Mouse (Mus musculus) kidney, embryonic 16.5 days (tissue): ENCODE results near the gene Il12rb1. TPM values are rescaled to one million over a fixed set of nuclear protein-coding genes. Genes with fewer than 3 reads are reported as not detected.

Experiments used
- ATAC-seq: fragments of 200-750 bp; cut with Nextera tagmentation; 2 replicates; pipeline ENCODE4 v1.8.0; 2017; ENCODE audit warnings: moderate TSS enrichment; ENCODE audit not compliant: low FRiP score, low TSS enrichment
- H3K27ac ChIP-seq: fragments of 300-500 bp; sonication (generic); 2 replicates; pipeline ENCODE4 v1.5.1; 2014; ENCODE audit warnings: low read length
- H3K27me3 ChIP-seq: fragments of 300-500 bp; sonication (generic); 2 replicates; pipeline ENCODE4 v1.6.1; 2014; ENCODE audit warnings: low read length, control low read depth, mixed read lengths; ENCODE audit not compliant: insufficient read depth
- H3K36me3 ChIP-seq: fragments of 300-500 bp; sonication (generic); 2 replicates; pipeline ENCODE4 v1.6.1; 2014; ENCODE audit warnings: low read length, control low read depth, mixed read lengths; ENCODE audit not compliant: insufficient read depth
- H3K4me1 ChIP-seq: fragments of 300-500 bp; sonication (generic); 2 replicates; pipeline ENCODE4 v1.6.1; 2014; ENCODE audit warnings: low read length, control low read depth, mixed read lengths; ENCODE audit not compliant: insufficient read depth
- H3K4me2 ChIP-seq: fragments of 300-500 bp; sonication (generic); replicated peaks from 2 replicates; pipeline ENCODE4 v1.6.1; 2014; ENCODE audit warnings: low read depth, low read length
- H3K4me3 ChIP-seq: fragments of 300-500 bp; sonication (generic); 2 replicates; pipeline ENCODE4 v1.5.1; 2014; ENCODE audit warnings: mild to moderate bottlenecking, low read length
- H3K9ac ChIP-seq: fragments of 300-500 bp; sonication (generic); replicated peaks from 2 replicates; pipeline ENCODE4 v1.6.1; 2014; ENCODE audit warnings: low read length
- H3K9me3 ChIP-seq: fragments of 300-500 bp; sonication (generic); 2 replicates; pipeline ENCODE4 v1.6.1; 2016; ENCODE audit warnings: low read length, control low read depth
- WGBS: fragments of 180-500 bp; shearing (Covaris S2); extraction: QIAGEN DNeasy Blood & Tissue Kit; methylation state at CpG from one replicate; pipeline ENCODE4 v1.1.7; 2014; 5-methylcytosine and 5-hydroxymethylcytosine counted together
- polyA plus RNA-seq: library from polyadenylated mRNA; unstranded; fragments of >200 nt; fragmentation: Nextera tagmentation; extraction: Ambion mirVana; gene quantifications from 2 replicates; pipeline ENCODE4 v1.2.1, GENCODE M21; 2015

Il12rb1 gene
- polyA plus RNA-seq, 1 experiment from 2014 or later = 0.05 TPM

GRCm38 (mm10) chr8:70833520-70833919, 25.3 kb downstream of the Il12rb1 start:
- H3K36me3 ChIP-seq = 0 out of 2 replicates have a peak, but pooled peaks cover 3% of the 10 kb centered on the region

GRCm38 (mm10) chr8:70834071-70834470, 25.8 kb downstream of the Il12rb1 start:
- Histone ChIP-seq H3K27ac (no peak overlapping the region), H3K27me3 (no peaks in the 10 kb centered on the region), H3K9me3 (no peaks in the 10 kb centered on the region), H3K9ac (no peak overlapping the region), H3K4me3 (no peak overlapping the region), H3K36me3 (0 out of 2 replicates have a peak, but pooled peaks cover 3% of the 10 kb centered on the region), H3K4me2 (no peak overlapping the region), H3K4me1 (peaks cover 15% of the 10 kb centered on the region)
- WGBS = 95% methylated on average over 3 of the region's 3 CpGs
- no peak for ATAC-seq

More at GRCm38 (mm10) chr8:70833520-70833919, 25.3 kb downstream of the Il12rb1 start:
- WGBS = 44% methylated on average over 15 of the region's 15 CpGs
- H3K4me2 ChIP-seq = no peak overlapping the region
- no peak overlapping the region for H3K27ac ChIP-seq
- H3K4me1 ChIP-seq = peaks cover 12% of the 10 kb centered on the region
- H3K9ac ChIP-seq = no peak overlapping the region; the same call in 1 of the 2 replicates
- 0 out of 2 replicates have a peak, but pooled peaks have one; percentile 10 for ATAC-seq
- no peak overlapping the region for H3K4me3 ChIP-seq
- no peaks in the 10 kb centered on the region for H3K27me3 ChIP-seq
- H3K9me3 ChIP-seq = no peaks in the 10 kb centered on the region

- Histone ChIP-seq H3K27ac (no peak overlapping the region), H3K4me2 (no peak overlapping the region), H3K9me3 (no peaks in the 10 kb centered on the region), H3K36me3 (0 out of 2 replicates have a peak, but pooled peaks cover 3% of the 10 kb centered on the region), H3K4me3 (no peak overlapping the region), H3K27me3 (no peaks in the 10 kb centered on the region), H3K9ac (no peak overlapping the region), H3K4me1 (peaks cover 30% of the 10 kb centered on the region)
- ATAC-seq = no peak
- 86% methylated on average over 12 of the region's 12 CpGs for WGBS
Measured at GRCm38 (mm10) chr8:70836666-70837065, 28.4 kb downstream of the Il12rb1 start.

GRCm38 (mm10) chr8:70838654-70839407, 30.6 kb downstream of the Il12rb1 start:
- no peaks in the 10 kb centered on the region for H3K27me3 ChIP-seq
- H3K4me2 ChIP-seq = peak overlapping the region; percentile 89
- WGBS = 2% methylated on average over 66 of the region's 66 CpGs
- ATAC-seq = peak; percentile 20
- peaks cover 23% of the 10 kb centered on the region for H3K4me1 ChIP-seq
- peak overlapping the region; percentile 87 for H3K27ac ChIP-seq
- H3K9ac ChIP-seq = peak overlapping the region; percentile 90
- H3K4me3 ChIP-seq = peak overlapping the region; percentile 76
- H3K9me3 ChIP-seq = no peaks in the 10 kb centered on the region
- 0 out of 2 replicates have a peak, but pooled peaks cover 3% of the 10 kb centered on the region for H3K36me3 ChIP-seq

GRCm38 (mm10) chr8:70839408-70840351, 31.4 kb downstream of the Il12rb1 start, which contains the start of gene Arrdc2:
Gene Arrdc2 (minus strand): TSS chr8:70839720.
- no peaks in the 10 kb centered on the region for H3K27me3 ChIP-seq
- H3K4me1 ChIP-seq = peaks cover 23% of the 10 kb centered on the region
- peak; percentile 98 for ATAC-seq
- peak within 1 kb of the TSS; percentile 90 for H3K9ac ChIP-seq
- H3K27ac ChIP-seq = peak within 1 kb of the TSS; percentile 88
- H3K9me3 ChIP-seq = no peaks in the 10 kb centered on the region
- 2% methylated on average over 55 of the region's 55 CpGs for WGBS
- peak within 1 kb of the TSS; percentile 89 for H3K4me2 ChIP-seq
- 0 out of 2 replicates have a peak, but pooled peaks cover 3% of the 10 kb centered on the region for H3K36me3 ChIP-seq
- peak within 1 kb of the TSS; percentile 76 for H3K4me3 ChIP-seq

GRCm38 (mm10) chr8:70840590-70840989, 32.3 kb downstream of the Il12rb1 start:
- H3K27me3 ChIP-seq = no peaks in the 10 kb centered on the region
- 35% methylated on average over 10 of the region's 10 CpGs for WGBS
- H3K27ac ChIP-seq = peak overlapping the region; percentile 88
- 0 out of 2 replicates have a peak overlapping the region, but pooled peaks have one; percentile 6 for H3K4me3 ChIP-seq
- H3K36me3 ChIP-seq = 0 out of 2 replicates have a peak, but pooled peaks cover 3% of the 10 kb centered on the region
- H3K4me1 ChIP-seq = peaks cover 23% of the 10 kb centered on the region
- no peak overlapping the region for H3K9ac ChIP-seq
- ATAC-seq = no peak
- H3K9me3 ChIP-seq = no peaks in the 10 kb centered on the region
- peak overlapping the region; percentile 17; the same call in 1 of the 2 replicates for H3K4me2 ChIP-seq

GRCm38 (mm10) chr8:70841147-70842072, 33.2 kb downstream of the Il12rb1 start:
- peak overlapping the region; percentile 17; the same call in 1 of the 2 replicates for H3K4me2 ChIP-seq
- H3K9ac ChIP-seq = peak overlapping the region; percentile 28
- ATAC-seq = peak; percentile 8
- H3K27me3 ChIP-seq = no peaks in the 10 kb centered on the region
- 0 out of 2 replicates have a peak overlapping the region, but pooled peaks have one; percentile 6 for H3K4me3 ChIP-seq
- H3K36me3 ChIP-seq = 0 out of 2 replicates have a peak, but pooled peaks cover 3% of the 10 kb centered on the region
- H3K9me3 ChIP-seq = no peaks in the 10 kb centered on the region
- peak overlapping the region; percentile 88 for H3K27ac ChIP-seq
- WGBS = 34% methylated on average over 22 of the region's 22 CpGs
- H3K4me1 ChIP-seq = peaks cover 23% of the 10 kb centered on the region

GRCm38 (mm10) chr8:70842484-70842883, 34.2 kb downstream of the Il12rb1 start:
- no peaks in the 10 kb centered on the region for H3K36me3 ChIP-seq
- no peak overlapping the region for H3K9ac ChIP-seq
- ATAC-seq = no peak
- 66% methylated on average over 25 of the region's 25 CpGs for WGBS
- peaks cover 23% of the 10 kb centered on the region for H3K4me1 ChIP-seq
- no peaks in the 10 kb centered on the region for H3K27me3 ChIP-seq
- H3K4me2 ChIP-seq = no peak overlapping the region
- no peak overlapping the region for H3K27ac ChIP-seq
- no peak overlapping the region for H3K4me3 ChIP-seq
- H3K9me3 ChIP-seq = no peaks in the 10 kb centered on the region
